Mouse (Mus musculus) thymus, postnatal 14 days (tissue): ENCODE measurements around the gene 3110082I17Rik.

Experiments used
- DNase-seq: peaks from one replicate; pipeline ENCODE4 v3.0.0; 2021

The 3110082I17Rik gene

GRCm38 (mm10) chr5:139460384-139461067 is at the start of gene 3110082I17Rik:
3110082I17Rik (minus strand) TSS chr5:139460527.
- DNase-seq = peak; percentile 98

- no peak for DNase-seq
These were observed 45.9 kb upstream of the 3110082I17Rik start for GRCm38 (mm10) chr5:139506207-139506606.

DNA sequence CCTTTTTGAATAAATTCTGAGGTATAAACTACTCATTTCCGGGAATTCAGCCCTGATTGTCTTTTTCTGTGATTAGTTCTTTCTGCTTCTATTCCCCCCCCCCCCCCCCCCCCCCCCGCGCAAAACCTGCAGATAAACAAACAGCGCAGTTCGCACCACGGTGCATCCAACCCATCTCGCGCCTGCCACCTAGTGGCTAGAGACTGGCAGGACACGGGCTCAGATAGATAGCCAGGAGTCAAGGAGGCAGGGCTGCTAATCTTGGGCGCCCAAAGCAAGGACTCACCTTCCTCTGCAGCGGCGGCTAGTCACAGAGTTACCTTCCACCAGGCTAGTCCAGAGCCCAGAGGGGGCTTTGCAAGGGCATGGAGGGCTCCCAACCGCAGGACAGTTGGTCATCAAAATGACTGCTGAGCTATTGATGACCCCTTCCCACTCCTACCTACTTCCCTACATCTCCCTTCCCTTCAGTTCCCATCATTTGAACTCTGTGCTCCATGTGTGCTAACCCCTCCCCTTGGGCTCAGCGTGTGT is 44.8 kb upstream of the 3110082I17Rik start:
- DNase-seq = peak; percentile 80

DNA sequence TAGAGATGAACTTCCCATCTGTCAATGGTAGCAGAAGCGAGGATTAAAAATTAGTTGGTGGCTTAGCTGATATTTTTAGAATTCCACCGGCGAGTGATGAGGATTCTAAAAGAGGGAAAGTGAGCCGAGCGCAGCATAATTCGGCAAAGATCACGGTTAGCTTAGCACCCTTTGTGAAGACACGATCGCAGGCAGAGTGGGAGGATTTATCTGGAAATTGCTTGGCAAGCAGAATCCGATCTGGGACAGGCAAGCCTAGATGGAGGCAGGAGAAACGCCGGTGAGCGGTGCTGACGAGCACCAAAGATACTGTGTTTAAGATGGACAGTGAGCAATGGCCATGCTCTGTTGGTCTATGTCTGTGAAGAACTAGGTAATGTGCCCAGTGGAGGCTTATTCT is 42.0 kb upstream of the 3110082I17Rik start:
- no peak for DNase-seq

DNA sequence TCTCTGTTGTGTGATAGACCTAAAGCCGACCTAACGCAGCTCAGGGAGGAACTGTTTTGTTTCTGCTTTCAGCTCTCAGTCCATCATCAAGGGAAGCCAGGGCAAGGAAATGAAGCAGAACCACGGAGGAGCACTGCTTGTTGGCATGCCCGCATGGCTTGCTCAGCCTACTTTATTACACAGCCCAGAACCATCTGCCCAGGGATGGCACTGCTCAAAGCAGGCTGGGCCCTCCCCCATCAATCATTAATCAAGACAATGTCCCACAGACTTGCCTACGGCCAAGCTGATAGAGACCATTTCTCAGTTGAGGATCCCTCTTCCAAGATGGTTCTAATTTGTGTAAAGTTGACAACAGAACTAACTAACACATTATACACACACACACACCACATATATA is 38.5 kb upstream of the 3110082I17Rik start:
- DNase-seq = no peak

- no peak for DNase-seq
These were observed 36.6 kb upstream of the 3110082I17Rik start for GRCm38 (mm10) chr5:139496939-139497338.

DNA sequence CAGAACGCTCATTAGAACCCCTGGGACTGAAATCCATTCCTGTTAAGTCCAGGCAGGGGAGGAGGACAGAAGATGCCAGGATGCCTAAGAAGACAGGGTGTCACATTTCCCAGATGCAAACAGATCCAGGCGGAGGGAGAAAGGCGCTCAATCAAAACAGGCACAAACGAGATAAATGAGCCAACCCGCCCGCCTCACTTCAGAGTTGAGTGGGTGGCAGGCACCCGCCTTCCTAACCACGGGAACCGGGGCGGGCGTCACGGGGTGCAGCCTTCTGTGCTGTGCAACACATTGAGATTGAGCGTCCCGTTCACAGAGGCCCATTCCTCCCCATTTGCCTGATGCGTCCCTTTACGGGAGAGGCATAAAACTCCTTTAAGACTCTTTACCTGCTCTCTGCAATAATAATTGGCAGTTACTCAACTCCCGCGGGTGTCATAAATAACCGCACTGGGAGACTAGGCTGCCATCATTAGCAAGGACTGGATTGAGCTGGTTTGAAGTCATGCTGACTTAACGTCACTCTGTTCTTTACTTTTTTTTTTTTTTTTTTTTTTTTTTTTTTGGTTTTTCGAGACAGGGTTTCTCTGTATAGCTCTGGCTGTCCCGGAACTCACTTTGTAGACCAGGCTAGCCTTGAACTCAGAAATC is 34.8 kb upstream of the 3110082I17Rik start:
- peak; percentile 10 for DNase-seq

GRCm38 (mm10) chr5:139493690-139494089 is 33.4 kb upstream of the 3110082I17Rik start:
- no peak for DNase-seq

- no peak for DNase-seq
These were observed 31.0 kb upstream of the 3110082I17Rik start for GRCm38 (mm10) chr5:139491348-139491747.

- no peak for DNase-seq
These were observed 29.8 kb upstream of the 3110082I17Rik start for GRCm38 (mm10) chr5:139490131-139490530.

DNA sequence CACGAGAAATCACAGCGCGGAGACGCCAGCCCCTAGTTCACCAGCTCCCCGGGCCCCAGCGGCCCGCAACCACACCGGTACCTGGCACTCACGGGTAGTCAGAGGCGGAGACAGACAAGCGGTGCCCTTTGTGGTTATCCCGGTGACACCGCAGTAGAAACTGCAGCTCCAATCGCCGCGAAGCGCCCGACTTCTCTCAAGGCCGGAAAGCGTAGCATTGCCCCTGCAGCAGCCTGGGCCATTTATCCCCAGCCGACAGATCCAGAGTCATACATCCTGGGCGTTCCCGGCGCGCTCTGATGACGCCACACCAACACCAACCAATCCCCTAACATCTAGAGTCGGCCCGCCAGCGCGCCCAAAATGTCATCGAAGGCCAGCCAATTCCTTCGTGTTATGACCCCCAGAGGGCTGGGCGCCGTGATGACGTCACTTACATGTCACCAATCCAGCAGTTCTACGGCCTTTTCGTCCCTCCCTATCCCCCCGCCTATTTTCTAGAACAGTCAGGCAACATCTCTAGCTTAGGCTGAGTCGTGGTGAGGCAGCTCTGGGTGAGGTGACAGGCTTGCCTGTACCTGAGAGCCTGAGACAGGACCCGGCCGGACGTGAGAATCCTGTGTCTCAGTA is 24.0 kb upstream of the 3110082I17Rik start, which contains the start of gene Zfand2a:
TSS of gene Zfand2a (minus strand) at position 365 of the 630 bp plus-strand sequence.
- DNase-seq = peak; percentile 99

DNA sequence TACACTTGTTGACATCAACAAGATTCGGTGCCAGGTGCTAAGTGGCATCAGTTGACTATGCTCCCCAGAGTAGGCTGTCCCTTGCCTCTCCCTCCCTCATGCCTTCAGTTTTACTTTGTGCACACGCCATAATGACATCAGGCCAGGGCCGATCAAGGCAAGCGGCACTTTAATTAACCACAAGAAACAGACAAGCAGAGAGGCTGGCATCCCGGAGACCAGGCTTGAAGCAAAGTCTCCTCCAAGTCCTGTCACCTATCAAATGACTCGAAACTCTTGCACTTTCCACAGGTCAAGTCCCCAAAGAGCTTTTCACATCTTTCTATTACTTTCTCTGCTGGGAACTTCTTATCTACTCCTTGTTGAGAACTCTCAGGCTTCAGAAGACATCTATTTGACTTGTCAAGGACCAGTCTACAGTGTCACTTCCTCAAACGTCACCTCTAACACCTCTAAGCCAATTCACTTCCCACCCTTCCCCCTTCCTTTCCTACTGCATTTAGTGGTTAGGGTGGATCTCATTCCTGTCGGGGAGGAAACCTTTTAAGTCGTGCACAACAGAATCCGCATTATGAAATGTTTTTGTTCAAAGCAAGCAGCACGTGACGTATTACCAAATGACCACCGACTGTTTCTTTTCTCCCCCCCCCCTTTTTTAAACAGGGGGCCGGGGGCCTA is 23.0 kb upstream of the 3110082I17Rik start:
- no peak for DNase-seq

DNA sequence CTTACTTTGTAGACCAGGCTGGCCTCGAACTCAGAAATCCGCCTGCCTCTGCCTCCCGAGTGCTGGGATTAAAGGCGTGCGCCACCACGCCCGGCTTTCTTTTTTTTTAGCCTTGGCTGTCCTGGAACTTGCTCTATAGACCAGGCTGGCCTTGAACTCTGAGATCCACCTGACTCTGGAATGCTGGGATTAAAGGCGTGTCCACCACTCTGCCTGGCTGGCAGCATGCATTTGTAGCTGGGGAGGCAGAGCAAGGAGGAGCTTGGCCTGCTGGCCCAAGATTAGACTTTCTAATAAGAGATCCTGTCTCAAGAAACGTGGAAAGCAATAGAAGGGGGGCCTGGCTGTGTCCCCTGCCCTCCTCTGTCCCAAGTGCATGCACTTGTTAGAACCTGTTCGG is 20.1 kb upstream of the 3110082I17Rik start:
- DNase-seq = no peak

- no peak for DNase-seq
These were observed 18.8 kb upstream of the 3110082I17Rik start for GRCm38 (mm10) chr5:139479088-139479487.

DNA sequence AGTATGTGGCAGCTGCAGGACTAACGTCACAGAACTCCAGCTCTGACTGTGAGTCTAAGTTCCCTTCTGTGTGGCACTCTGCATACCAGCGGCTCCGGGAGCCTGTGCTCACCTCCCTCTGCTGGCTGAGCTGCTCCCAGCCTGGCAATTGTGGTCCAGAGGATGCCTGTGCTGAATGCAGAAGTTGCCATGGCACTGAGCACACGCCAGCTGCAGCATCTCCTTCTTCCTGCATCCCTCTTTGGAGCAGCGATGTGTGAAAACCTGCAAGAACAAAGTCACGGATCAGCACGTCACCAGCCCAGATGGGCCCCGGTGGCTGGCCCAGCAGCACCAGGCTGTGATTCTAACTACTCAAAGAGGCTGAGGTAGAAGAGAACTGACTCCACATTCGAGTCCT is 14.4 kb upstream of the 3110082I17Rik start:
- DNase-seq = no peak

- peak; percentile 38 for DNase-seq
These were observed 7.7 kb upstream of the 3110082I17Rik start for GRCm38 (mm10) chr5:139467998-139468397.

DNA sequence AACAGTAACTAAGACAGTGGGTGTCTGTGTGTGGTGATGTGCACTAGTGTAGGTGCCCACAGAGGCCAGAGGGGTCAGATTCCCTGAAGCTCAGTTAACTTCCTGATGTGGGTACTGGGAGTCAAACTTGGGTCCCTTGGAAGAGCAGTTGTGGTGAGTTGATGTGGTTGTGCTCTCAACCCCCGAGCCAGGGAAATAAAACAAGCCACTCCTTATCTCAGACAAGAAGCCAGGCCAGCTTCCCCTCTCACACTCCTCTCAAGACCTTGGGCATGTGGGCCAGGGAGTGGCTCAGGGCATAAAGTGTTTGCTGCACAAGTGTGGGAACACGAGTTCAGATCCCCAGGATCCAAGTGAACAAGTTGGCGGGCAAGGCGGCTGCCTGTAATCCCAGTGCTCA is 6.5 kb upstream of the 3110082I17Rik start:
- no peak for DNase-seq

DNA sequence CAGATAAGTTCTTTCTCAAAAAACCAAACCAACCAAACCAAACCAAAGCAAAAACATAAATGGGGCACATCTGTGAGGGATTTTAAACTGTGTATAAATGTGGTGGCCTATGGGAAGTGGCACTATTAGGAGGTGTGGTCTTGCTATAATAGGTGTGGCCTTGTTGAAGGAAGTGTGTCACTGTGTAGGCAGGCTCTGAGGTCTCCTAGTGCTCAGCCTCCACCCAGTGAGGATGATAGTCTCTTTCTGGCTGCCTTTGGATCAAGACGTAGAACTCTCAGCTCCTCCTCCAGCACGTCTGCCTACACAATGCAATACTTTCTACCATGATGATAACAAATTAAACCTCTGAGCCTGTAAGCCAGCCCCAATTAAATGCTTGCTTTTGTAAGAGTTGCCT is 6.0 kb upstream of the 3110082I17Rik start:
- no peak for DNase-seq

DNA sequence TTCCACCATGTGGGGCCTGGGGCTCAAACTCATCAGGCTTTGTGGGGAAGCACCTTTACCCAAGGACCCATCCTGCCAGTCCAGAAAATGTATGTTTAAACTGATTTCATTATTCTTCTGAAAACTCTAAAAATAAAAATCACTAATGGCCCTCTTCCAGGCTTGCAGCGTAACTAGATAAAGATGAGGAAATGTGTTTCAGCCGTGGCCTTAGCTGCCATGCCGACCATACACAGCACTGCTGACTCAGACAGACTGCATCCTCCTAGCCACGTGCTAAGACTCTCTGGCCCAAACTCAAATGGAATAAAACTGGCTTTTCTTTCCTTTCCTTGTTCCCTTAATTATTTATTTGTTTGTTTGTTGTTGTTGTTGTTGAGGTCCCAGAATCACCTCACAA is 4.5 kb upstream of the 3110082I17Rik start:
- DNase-seq = no peak

DNA sequence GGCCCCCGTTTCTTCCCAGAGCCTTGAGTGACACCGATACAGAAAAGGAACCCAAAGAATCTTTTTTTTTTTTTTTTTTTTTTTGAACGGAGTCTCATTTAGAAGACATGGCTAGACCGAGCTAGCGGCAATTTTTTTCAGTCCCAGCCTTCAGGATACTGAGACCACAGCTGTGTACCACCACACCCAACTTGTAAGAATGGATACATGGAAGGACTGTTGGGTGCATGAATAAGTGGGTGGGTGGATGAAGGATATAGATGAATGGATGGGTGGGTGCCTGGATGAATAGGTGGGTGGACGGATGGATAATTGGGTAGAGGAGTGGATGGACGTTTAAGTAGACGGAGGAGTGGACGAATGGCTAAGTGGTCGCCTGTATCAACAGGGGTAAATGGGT is 389 bp downstream of the 3110082I17Rik start:
- DNase-seq = no peak

DNA sequence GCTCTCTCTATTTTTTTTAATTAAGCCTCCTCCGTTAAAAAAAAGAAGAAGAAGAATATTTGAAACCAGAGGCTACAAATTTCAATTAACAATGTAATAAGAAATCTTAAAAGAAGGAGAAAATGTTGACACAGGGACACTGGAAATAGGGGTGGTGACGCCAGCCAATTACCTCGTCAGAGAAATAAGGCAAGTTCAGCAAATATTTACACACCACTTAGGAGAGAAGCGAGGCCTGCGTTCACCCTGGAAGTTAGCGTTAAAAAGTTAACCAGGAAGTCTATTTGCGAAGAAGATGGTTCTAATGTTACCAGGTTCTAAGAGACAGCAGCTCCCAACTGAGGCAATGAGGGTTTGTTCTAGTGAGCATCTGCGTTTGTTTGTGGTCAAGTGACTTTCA is 3.1 kb downstream of the 3110082I17Rik start:
- no peak for DNase-seq

GRCm38 (mm10) chr5:139455166-139455565 is 5.2 kb downstream of the 3110082I17Rik start:
- DNase-seq = no peak

DNA sequence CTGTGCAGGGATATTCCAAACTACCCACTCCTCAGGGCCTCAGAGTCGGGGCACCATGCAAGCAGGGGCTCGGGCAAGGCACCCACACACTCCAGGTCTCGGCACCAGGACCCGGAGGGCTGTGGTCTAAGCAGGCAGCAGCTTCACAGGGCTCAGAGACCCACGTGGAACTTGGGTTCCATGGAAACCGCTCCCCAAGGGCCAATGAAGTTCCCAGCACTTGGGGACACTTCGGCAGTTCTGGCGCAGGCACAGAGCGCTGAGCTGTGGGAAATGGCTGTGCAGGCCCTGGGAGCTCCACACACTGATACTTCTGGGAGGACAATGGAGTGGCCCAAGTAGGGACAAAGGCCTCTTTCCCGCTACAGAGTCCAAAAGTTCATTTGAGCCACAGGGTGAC is 7.3 kb downstream of the 3110082I17Rik start:
- no peak for DNase-seq
